Mouse (Mus musculus) kidney, postnatal 0 days (tissue): ENCODE measurements at regions not wholly inside any gene's neighbourhood (a gene's known extent, or its start where the extent isn't known, plus 50 kb on each side); places are given as distances from the start of the nearest gene placed in this dataset.
A peak's percentile ranks its signal among the peaks of the same experiment; 100 is the strongest.

Experiments used
- ATAC-seq: fragments of 200-750 bp; cut with Nextera tagmentation; replicated peaks from 2 replicates; pipeline ENCODE4 v1.8.0; 2017; ENCODE audit warnings: low read depth, moderate number of reproducible peaks, moderate TSS enrichment, moderate library complexity; ENCODE audit not compliant: low FRiP score
- DNase-seq: peaks from one replicate; pipeline ENCODE4 v3.0.0-alpha.2; 2016; ENCODE audit warnings: low spot score
- H3K27ac ChIP-seq: fragments of 300-500 bp; sonication (generic); 2 replicates; pipeline ENCODE4 v1.5.1; 2014; ENCODE audit warnings: mild to moderate bottlenecking
- H3K27me3 ChIP-seq: fragments of 300-500 bp; sonication (generic); 2 replicates; pipeline ENCODE4 v1.6.1; 2014; ENCODE audit warnings: low read length, mixed read lengths; ENCODE audit not compliant: insufficient read depth
- H3K36me3 ChIP-seq: fragments of 300-500 bp; sonication (generic); 2 replicates; pipeline ENCODE4 v1.6.1; 2014; ENCODE audit warnings: low read length, mixed read lengths; ENCODE audit not compliant: insufficient read depth
- H3K4me1 ChIP-seq: fragments of 300-500 bp; sonication (generic); replicated peaks from 2 replicates; pipeline ENCODE4 v1.6.1; 2014; ENCODE audit warnings: antibody characterized with exemption, low read length, mixed read lengths; ENCODE audit not compliant: insufficient read depth
- H3K4me2 ChIP-seq: fragments of 300-500 bp; sonication (generic); 2 replicates; pipeline ENCODE4 v1.6.1; 2014; ENCODE audit warnings: mild to moderate bottlenecking, low read length, moderate library complexity, mixed read lengths
- H3K4me3 ChIP-seq: fragments of 300-500 bp; sonication (generic); replicated peaks from 2 replicates; pipeline ENCODE4 v1.5.1; 2014; ENCODE audit warnings: low read depth, low read length
- H3K9ac ChIP-seq: fragments of 300-500 bp; sonication (generic); 2 replicates; pipeline ENCODE4 v1.6.1; 2014; ENCODE audit warnings: low read depth, low read length
- H3K9me3 ChIP-seq: fragments of 300-500 bp; sonication (generic); replicated peaks from 2 replicates; pipeline ENCODE4 v1.6.1; 2016; ENCODE audit warnings: low read length, inconsistent platforms, mixed read lengths
- CTCF ChIP-seq: IDR thresholded peaks from 2 replicates; pipeline ENCODE4 v1.5.1; 2016; ENCODE audit warnings: antibody characterized with exemption, low read depth, mild to moderate bottlenecking, moderate library complexity
- WGBS: fragments of 180-500 bp; shearing (Covaris S2); extraction: QIAGEN DNeasy Blood & Tissue Kit; methylation state at CpG from one replicate; pipeline ENCODE4 v1.1.7; 2014; 5-methylcytosine and 5-hydroxymethylcytosine counted together

DNA sequence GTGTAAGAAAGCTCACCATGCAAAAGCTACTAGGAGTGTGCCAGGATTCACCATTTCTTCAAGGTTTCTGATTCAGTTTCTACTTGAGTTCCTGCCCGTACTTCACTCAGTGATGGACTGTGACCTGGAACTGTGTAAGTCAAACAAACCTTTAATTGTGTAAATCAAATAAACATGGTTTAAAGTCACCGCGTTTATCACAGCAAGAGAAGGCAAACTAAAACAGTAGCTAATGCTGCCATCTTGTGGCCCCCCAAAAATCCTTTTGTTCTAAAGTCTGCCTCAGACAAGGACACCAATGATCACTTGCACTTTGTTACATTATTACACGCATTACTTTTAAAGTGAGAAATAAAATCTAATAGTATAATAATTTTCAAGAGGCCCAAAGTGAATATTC lies 63.6 kb upstream of the Dcx start:
- 29% methylated on average over 4 of the region's 4 CpGs for whole genome bisulfite sequencing
- Histone ChIP-seq H3K27ac (no peak overlapping the region), H3K27me3 (no peaks in the 10 kb centered on the region), H3K9me3 (no peaks in the 10 kb centered on the region), H3K36me3 (no peaks in the 10 kb centered on the region), H3K9ac (no peak overlapping the region), H3K4me3 (no peak overlapping the region), H3K4me1 (no peaks in the 10 kb centered on the region), H3K4me2 (no peak overlapping the region)
- no peak for ATAC-seq
- DNase-seq = peak; percentile 52
- TF ChIP-seq CTCF = peak; percentile 66
